ENCODE assay signal across 8 mouse cellular contexts in genomic region chr3:32737172-32737655, GRCm38 (mm10). TPM values are rescaled to one million over a fixed set of nuclear protein-coding genes. Genes with fewer than 3 reads are reported as not detected.
DNase-seq lines count a peak whose midpoint lies in the region; ATAC-seq and TF ChIP-seq lines count a peak whose summit lies in the region.

TSS of gene Mrpl47 (minus strand) at chr3:32737605.

- no peaks in the 10 kb centered on the region for H3K27me3 ChIP-seq in heart, adult 2 months (ENCODE audit: control insufficient read depth, insufficient read depth, low read length)
- H3K27me3 ChIP-seq in G1E (ENCODE audit: insufficient read depth, low read length) = no peaks in the 10 kb centered on the region
- H3K27me3 ChIP-seq in forebrain, embryonic 10.5 days (ENCODE audit: poor library complexity, severe bottlenecking) = no peaks in the 10 kb centered on the region
- H3K27me3 ChIP-seq in liver, embryonic 11.5 days (replicated peaks; ENCODE audit: control insufficient read depth, insufficient read depth, low read length) = no peaks in the 10 kb centered on the region
- H3K27me3 ChIP-seq in stomach, embryonic 16.5 days (ENCODE audit: control insufficient read depth, insufficient read depth, low read length) = no peaks in the 10 kb centered on the region

- TF ChIP-seq POLR2A in heart, adult 2 months (IDR thresholded peaks at IDR 0.05; ENCODE audit: insufficient read depth, low read depth, low read length) = no peak

- H3K36me3 ChIP-seq in heart, adult 2 months (ENCODE audit: control insufficient read depth, insufficient read depth, low read length) = peaks cover 18% of the 10 kb centered on the region
- peaks cover 63% of the 10 kb centered on the region for H3K36me3 ChIP-seq in G1E (replicated peaks)
- peaks cover 52% of the 10 kb centered on the region for H3K36me3 ChIP-seq in forebrain, embryonic 10.5 days (replicated peaks)
- H3K36me3 ChIP-seq in liver, embryonic 11.5 days (ENCODE audit: control insufficient read depth, insufficient read depth, low read length) = peaks cover 8% of the 10 kb centered on the region; the same call in 1 of the 2 replicates
- H3K36me3 ChIP-seq in stomach, embryonic 16.5 days (ENCODE audit: control insufficient read depth, insufficient read depth, low read length) = peaks cover 4% of the 10 kb centered on the region; the same call in 1 of the 2 replicates

- H3K4me3 ChIP-seq in heart, adult 2 months = peak within 1 kb of the TSS; percentile 91
- peak within 1 kb of the TSS; percentile 95 for H3K4me3 ChIP-seq in G1E (ENCODE audit: low read depth, low read length)
- peak within 1 kb of the TSS; percentile 88 for H3K4me3 ChIP-seq in forebrain, embryonic 10.5 days
- peak within 1 kb of the TSS; percentile 96 for H3K4me3 ChIP-seq in liver, embryonic 11.5 days (ENCODE audit: low read depth, low read length)
- peak within 1 kb of the TSS; percentile 96 for H3K4me3 ChIP-seq in stomach, embryonic 16.5 days (replicated peaks; ENCODE audit: low read length)

- peaks cover 3% of the 10 kb centered on the region; the same call in 1 of the 2 replicates for H3K79me2 ChIP-seq in heart, adult 2 months (replicated peaks; ENCODE audit: control insufficient read depth, insufficient read depth, low read length)

- peak within 1 kb of the TSS; percentile 86 for H3K9ac ChIP-seq in heart, adult 2 months (ENCODE audit: low read depth, low read length)
- H3K9ac ChIP-seq in liver, embryonic 11.5 days (ENCODE audit: low read depth, low read length) = peak within 1 kb of the TSS; percentile 91
- peak within 1 kb of the TSS; percentile 90 for H3K9ac ChIP-seq in stomach, embryonic 16.5 days (ENCODE audit: low read length)

- peak within 1 kb of the TSS; percentile 94 for H3K27ac ChIP-seq in heart, adult 2 months
- H3K27ac ChIP-seq in forebrain, embryonic 10.5 days = peak within 1 kb of the TSS; percentile 91
- H3K27ac ChIP-seq in liver, embryonic 11.5 days (ENCODE audit: low read depth, low read length) = peak within 1 kb of the TSS; percentile 78
- peak within 1 kb of the TSS; percentile 82 for H3K27ac ChIP-seq in stomach, embryonic 16.5 days (ENCODE audit: low read length)

- H3K4me2 ChIP-seq in liver, embryonic 11.5 days = peak within 1 kb of the TSS; percentile 83
- H3K4me2 ChIP-seq in stomach, embryonic 16.5 days (ENCODE audit: low read depth, low read length) = peak within 1 kb of the TSS; percentile 83

- intact Hi-C loops in heart, adult 2 months (cut with DNase I) = loop anchor here (5.0 kb wide), 1 partner anchor 170 kb away; no protein-coding TSS in a partner anchor

- no peaks in the 10 kb centered on the region for H3K9me3 ChIP-seq in G1E (replicated peaks)
- H3K9me3 ChIP-seq in forebrain, embryonic 10.5 days = no peaks in the 10 kb centered on the region
- no peaks in the 10 kb centered on the region for H3K9me3 ChIP-seq in liver, embryonic 11.5 days (ENCODE audit: control insufficient read depth, low read length)
- no peaks in the 10 kb centered on the region for H3K9me3 ChIP-seq in stomach, embryonic 16.5 days (replicated peaks; ENCODE audit: control insufficient read depth, low read length)

- TF ChIP-seq CTCF in heart, adult 2 months (IDR thresholded peaks at IDR 0.05) = no peak
- no peak for TF ChIP-seq CTCF in G1E (IDR thresholded peaks at IDR 0.05; ENCODE audit: low read depth, low read length)

- peaks cover 7% of the 10 kb centered on the region for H3K4me1 ChIP-seq in heart, adult 2 months (ENCODE audit: control insufficient read depth, insufficient read depth, low read length)
- H3K4me1 ChIP-seq in G1E (ENCODE audit: insufficient read depth, low read depth, low read length) = peaks cover 35% of the 10 kb centered on the region
- H3K4me1 ChIP-seq in forebrain, embryonic 10.5 days = peaks cover 24% of the 10 kb centered on the region
- peaks cover 13% of the 10 kb centered on the region for H3K4me1 ChIP-seq in liver, embryonic 11.5 days (replicated peaks; ENCODE audit: control insufficient read depth, insufficient read depth, low read length)
- peaks cover 8% of the 10 kb centered on the region for H3K4me1 ChIP-seq in stomach, embryonic 16.5 days (ENCODE audit: control insufficient read depth, insufficient read depth, low read length)

- WGBS in heart, adult 2 months = under 1% methylated on average over 31 of the region's 31 CpGs
- under 1% methylated on average over 31 of the region's 31 CpGs for WGBS in forebrain, embryonic 10.5 days
- under 1% methylated on average over 31 of the region's 31 CpGs for WGBS in liver, embryonic 11.5 days
- under 1% methylated on average over 31 of the region's 31 CpGs for WGBS in stomach, embryonic 16.5 days

- no peak for ATAC-seq in G1E (ENCODE audit: extremely low read depth, insufficient number of reproducible peaks, low FRiP score, poor library complexity, severe bottlenecking)
- ATAC-seq in hematopoietic stem cell, adult 5-6 weeks (replicated peaks in 1 of 2; ENCODE audit: insufficient read depth in 1 of 2, low FRiP score in 2 of 2, low TSS enrichment in 1 of 2, low read depth in 1 of 2, poor library complexity in 2 of 2, severe bottlenecking in 2 of 2) = peak; percentile 0 to 5; a peak in 2 of 4 replicates
- peak; percentile 30 for ATAC-seq in liver, embryonic 11.5 days (replicated peaks; ENCODE audit: low FRiP score)
- peak; percentile 33; the same call in 1 of the 2 replicates for ATAC-seq in stomach, embryonic 16.5 days (ENCODE audit: insufficient read depth, low FRiP score)

- TF ChIP-seq EP300 in heart, adult 2 months (IDR thresholded peaks at IDR 0.05; ENCODE audit: insufficient read depth, low read depth, low read length) = no peak

- no peak for DNase-seq in heart, adult 2 months
- no peak for DNase-seq in heart, adult 11 months
- peak; percentile 23 for DNase-seq in G1E (ENCODE audit: low spot score)
- no peak for DNase-seq in forebrain, embryonic 10.5 days (ENCODE audit: extremely low spot score, low spot score)
- DNase-seq in liver, embryonic 11.5 days (ENCODE audit: low spot score) = no peak
- no peak for DNase-seq in cerebellum, postnatal 36 days

RNA-seq across cellular contexts. Expression of gene Mrpl47, which starts in this region (rescaled TPM):
- total RNA-seq in heart, adult 2 months (2021) = 10 to 100 TPM; 39.3 to 44.8 TPM
- polyA plus RNA-seq in heart, adult 2 months (2012; rRNA removed) = 4.8 and 10.8 TPM in 2 replicates
- total RNA-seq in G1E (2014; fragmentation: Nextera tagmentation) (75.5 and 91.5 TPM in 2 replicates), G1E (2017) (43.4 and 49.6 TPM in 2 replicates)
- 1.3 and 1.8 TPM in 2 replicates for polyA plus RNA-seq in G1E (2012)
- polyA plus RNA-seq in forebrain, embryonic 10.5 days (2016; fragmentation: Nextera tagmentation; extraction: Ambion mirVana) = 35.4 and 39.7 TPM in 2 replicates
- total RNA-seq in hematopoietic stem cell, adult 5-6 weeks (2017) = 19.0 and 30.9 TPM in 2 replicates
- polyA plus RNA-seq in liver, embryonic 11.5 days (2014; fragmentation: Nextera tagmentation; extraction: Ambion mirVana) = 50.5 and 58.4 TPM in 2 replicates
- 26.4 and 28.1 TPM in 2 replicates for polyA plus RNA-seq in stomach, embryonic 16.5 days (2015; fragmentation: Nextera tagmentation; extraction: Ambion mirVana)
